Mouse (Mus musculus): Measurements from ENCODE around the gene Abhd2.

DNA sequence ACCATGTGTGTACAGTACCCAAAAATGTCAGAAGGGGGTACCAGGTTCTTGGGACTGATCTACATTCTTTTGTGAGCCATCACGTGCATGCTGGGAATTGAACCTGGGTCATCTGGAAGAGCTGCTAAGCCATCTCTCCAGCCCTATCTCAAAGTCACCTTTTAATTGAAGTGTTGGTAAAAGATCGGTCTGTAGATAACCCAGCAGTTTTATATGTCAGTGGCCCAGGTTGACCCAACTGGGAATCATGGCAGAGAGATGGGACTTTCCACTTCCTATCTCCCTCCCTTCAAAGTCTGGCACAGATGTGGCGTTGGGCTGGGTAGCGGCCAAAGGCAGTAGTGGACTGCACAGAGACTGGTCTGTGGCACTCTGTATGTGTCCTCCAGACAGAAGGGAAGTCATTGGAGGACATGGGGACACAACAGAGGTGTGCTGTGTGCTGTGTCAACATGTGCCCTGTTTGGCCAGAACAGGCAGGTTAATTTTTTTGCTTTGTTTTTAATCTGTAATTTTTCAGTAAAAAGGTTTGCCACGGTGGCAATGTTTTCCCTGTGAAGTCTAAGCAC is 38.5 kb downstream of the Abhd2 start:
- TF ChIP-seq POLR2A (IDR thresholded peaks at IDR 0.05; ENCODE audit: control insufficient read depth, extremely low read depth, insufficient read depth, low read length, poor library complexity), result no peak
- TF ChIP-seq CTCF (IDR thresholded peaks at IDR 0.05; ENCODE audit: borderline replicate concordance, control insufficient read depth, extremely low read depth, insufficient read depth, low read length, poor library complexity), result no peak

Data from thymus, adult 2 months (tissue).